Mouse (Mus musculus) embryo, embryonic 9.5 days (tissue): Measurements from ENCODE around the gene Kmt5b.
A peak's percentile ranks its signal among the peaks of the same experiment; 100 is the strongest.

Source experiments
- DNase-seq: peaks from one replicate; pipeline ENCODE4 v3.0.0-alpha.2; 2017; ENCODE audit errors: extremely low spot score

The Kmt5b gene

GRCm38 (mm10) chr19:3843629-3844028 is 76.4 kb downstream of the Kmt5b start:
- DNase-seq = no peak

- no peak for DNase-seq
Observed at GRCm38 (mm10) chr19:3844836-3845235, 77.6 kb downstream of the Kmt5b start.

- DNase-seq = no peak
Observed at GRCm38 (mm10) chr19:3845339-3845738, 78.1 kb downstream of the Kmt5b start.

- no peak for DNase-seq
Observed at GRCm38 (mm10) chr19:3845803-3846406, 78.7 kb downstream of the Kmt5b start.

GRCm38 (mm10) chr19:3846676-3847604 is 79.7 kb downstream of the Kmt5b start:
- no peak for DNase-seq

- DNase-seq = no peak
Observed at GRCm38 (mm10) chr19:3847711-3848110, 80.5 kb downstream of the Kmt5b start.

GRCm38 (mm10) chr19:3848207-3848808 is 81.1 kb downstream of the Kmt5b start:
- DNase-seq = no peak

GRCm38 (mm10) chr19:3849251-3849650 is 82.0 kb downstream of the Kmt5b start:
- DNase-seq = no peak

GRCm38 (mm10) chr19:3850076-3850475 is 82.9 kb downstream of the Kmt5b start:
- no peak for DNase-seq

GRCm38 (mm10) chr19:3850847-3851469 is 83.7 kb downstream of the Kmt5b start:
- no peak for DNase-seq

- DNase-seq = peak; percentile 99
Observed at GRCm38 (mm10) chr19:3851502-3851962, 84.3 kb downstream of the Kmt5b start, which contains the start of gene Chka. Gene Chka, plus strand, starts transcription at chr19:3851773.

- DNase-seq = no peak
Observed at GRCm38 (mm10) chr19:3851979-3852681, 84.9 kb downstream of the Kmt5b start.

- DNase-seq = no peak
Observed at GRCm38 (mm10) chr19:3853121-3853520, 85.9 kb downstream of the Kmt5b start.

- DNase-seq = no peak
Observed at GRCm38 (mm10) chr19:3853891-3854290, 86.7 kb downstream of the Kmt5b start.

GRCm38 (mm10) chr19:3855091-3855490 is 87.9 kb downstream of the Kmt5b start:
- DNase-seq = no peak

GRCm38 (mm10) chr19:3855601-3856000 is 88.4 kb downstream of the Kmt5b start:
- DNase-seq = no peak

- no peak for DNase-seq
Observed at GRCm38 (mm10) chr19:3857220-3857619, 90.0 kb downstream of the Kmt5b start.

- no peak for DNase-seq
Observed at GRCm38 (mm10) chr19:3862713-3863112, 95.5 kb downstream of the Kmt5b start.

GRCm38 (mm10) chr19:3864960-3865359 is 97.7 kb downstream of the Kmt5b start:
- DNase-seq = no peak
